Mouse (Mus musculus): ENCODE measurements at regions not wholly inside any gene's neighbourhood (a gene's known extent, or its start where the extent isn't known, plus 50 kb on each side); places are given as distances from the start of the nearest gene placed in this dataset.

DNA sequence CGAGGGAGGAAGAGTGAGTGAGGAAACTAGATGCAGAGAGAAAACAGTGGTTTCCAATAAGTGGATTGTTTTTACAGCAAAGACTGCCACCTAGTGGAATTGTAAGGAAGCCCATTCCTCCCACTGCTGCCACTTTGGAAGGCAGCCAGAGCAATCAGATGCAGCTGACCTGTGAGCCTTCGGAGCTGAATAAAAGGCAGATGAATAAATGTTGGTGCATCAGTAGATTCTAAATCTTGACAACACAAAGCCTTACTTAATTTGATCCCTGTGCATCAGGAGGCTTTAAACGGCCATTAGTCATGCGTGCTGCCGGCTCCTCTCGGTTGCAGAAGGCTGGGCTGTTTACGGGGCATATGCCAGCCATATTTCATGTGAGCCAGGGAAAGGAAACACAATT is 128.2 kb upstream of the Aco1 start:
- H3K9ac ChIP-seq (replicated peaks; ENCODE audit: low read depth, low read length) = no peak overlapping the region; the same call in 1 of the 2 replicates
- H3K9me3 ChIP-seq (ENCODE audit: control insufficient read depth, low read length) = no peaks in the 10 kb centered on the region
- no peaks in the 10 kb centered on the region for H3K36me3 ChIP-seq (ENCODE audit: control insufficient read depth, insufficient read depth, low read length)
- no peaks in the 10 kb centered on the region for H3K27me3 ChIP-seq (ENCODE audit: control insufficient read depth, insufficient read depth, low read length)
- H3K4me2 ChIP-seq (ENCODE audit: low read depth, low read length) = peak overlapping the region; percentile 31
- no peak overlapping the region for H3K27ac ChIP-seq (ENCODE audit: low read depth, low read length)
- H3K4me3 ChIP-seq (ENCODE audit: low read depth, low read length) = no peak overlapping the region
- WGBS = 7% methylated on average over 7 of the region's 7 CpGs
- ATAC-seq (ENCODE audit: low read depth) = peak; percentile 87
- H3K4me1 ChIP-seq (ENCODE audit: control insufficient read depth, insufficient read depth, low read length) = no peaks in the 10 kb centered on the region

DNA sequence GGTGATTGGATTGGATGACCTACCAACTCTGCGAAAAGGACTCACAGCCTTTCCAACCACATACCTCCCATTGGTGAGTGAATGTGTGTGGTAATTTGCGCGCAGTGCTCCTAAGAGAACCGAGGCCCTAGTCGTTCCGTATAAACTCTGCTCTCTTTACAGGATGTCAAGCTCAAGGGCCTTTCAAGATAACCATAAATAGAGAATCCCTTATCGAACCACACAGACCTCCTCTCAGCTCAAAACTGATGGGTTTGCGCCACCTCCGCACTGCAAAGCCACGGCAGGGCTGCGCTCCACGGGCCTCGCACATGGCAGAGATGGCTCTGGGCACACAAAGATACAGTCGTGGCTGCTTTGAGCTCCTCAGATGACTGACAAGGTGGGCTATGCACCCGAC is 126.0 kb upstream of the Aco1 start:
- Histone ChIP-seq H3K4me2 (ENCODE audit: low read depth, low read length) (no peak overlapping the region), H3K27ac (ENCODE audit: low read depth, low read length) (no peak overlapping the region), H3K9me3 (ENCODE audit: control insufficient read depth, low read length) (no peaks in the 10 kb centered on the region), H3K9ac (replicated peaks; ENCODE audit: low read depth, low read length) (no peak overlapping the region), H3K4me3 (ENCODE audit: low read depth, low read length) (no peak overlapping the region), H3K36me3 (ENCODE audit: control insufficient read depth, insufficient read depth, low read length) (no peaks in the 10 kb centered on the region), H3K27me3 (ENCODE audit: control insufficient read depth, insufficient read depth, low read length) (no peaks in the 10 kb centered on the region), H3K4me1 (ENCODE audit: control insufficient read depth, insufficient read depth, low read length) (no peaks in the 10 kb centered on the region)
- WGBS = 77% methylated on average over 15 of the region's 15 CpGs
- no peak for ATAC-seq (ENCODE audit: low read depth)

DNA sequence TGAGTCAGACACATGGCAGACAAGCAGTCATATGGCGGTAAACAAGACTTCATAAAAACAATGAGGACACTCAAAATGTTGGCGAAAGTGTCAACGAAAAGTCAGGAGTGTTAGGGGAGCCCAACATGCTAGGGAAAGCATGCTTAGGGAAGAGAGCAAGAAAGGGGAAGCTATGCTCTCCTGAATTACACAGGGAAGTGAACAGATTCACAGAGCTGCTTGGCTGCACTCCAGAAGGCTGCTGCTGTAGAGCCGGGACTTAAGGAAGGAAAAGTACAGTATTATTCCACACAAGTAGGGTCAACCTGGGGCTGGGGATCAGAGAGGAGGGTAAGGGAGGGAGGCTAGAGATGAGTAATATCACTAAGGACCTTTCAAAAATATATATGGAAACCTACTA is 124.7 kb upstream of the Aco1 start:
- no peaks in the 10 kb centered on the region for H3K9me3 ChIP-seq (ENCODE audit: control insufficient read depth, low read length)
- H3K4me2 ChIP-seq (ENCODE audit: low read depth, low read length) = no peak overlapping the region
- no peaks in the 10 kb centered on the region for H3K4me1 ChIP-seq (ENCODE audit: control insufficient read depth, insufficient read depth, low read length)
- no peak overlapping the region for H3K9ac ChIP-seq (replicated peaks; ENCODE audit: low read depth, low read length)
- no peak overlapping the region for H3K27ac ChIP-seq (ENCODE audit: low read depth, low read length)
- H3K27me3 ChIP-seq (ENCODE audit: control insufficient read depth, insufficient read depth, low read length) = no peaks in the 10 kb centered on the region
- ATAC-seq (ENCODE audit: low read depth) = no peak
- no peak overlapping the region for H3K4me3 ChIP-seq (ENCODE audit: low read depth, low read length)
- 73% methylated on average over 4 of the region's 4 CpGs for whole genome bisulfite sequencing
- no peaks in the 10 kb centered on the region for H3K36me3 ChIP-seq (ENCODE audit: control insufficient read depth, insufficient read depth, low read length)

DNA sequence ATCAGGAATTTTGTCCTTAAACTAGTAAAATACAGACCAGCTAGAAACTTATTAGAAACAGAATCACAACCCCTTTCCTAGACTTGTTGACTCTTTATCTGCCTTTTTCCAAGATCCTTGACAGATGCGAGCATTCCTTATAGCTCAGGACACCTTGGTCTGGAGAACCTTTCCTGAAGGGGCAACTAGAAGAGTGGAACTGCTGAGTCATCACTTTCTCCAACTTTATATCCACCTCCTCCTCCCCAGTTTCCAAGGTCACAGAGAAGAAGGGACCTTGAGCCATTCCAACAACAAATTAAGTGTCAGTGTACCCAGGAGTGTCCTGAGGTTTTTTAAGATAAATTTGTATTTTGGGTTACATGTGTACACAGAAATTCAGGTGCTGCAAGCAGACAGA is 111.5 kb upstream of the Aco1 start:
- Histone ChIP-seq H3K36me3 (ENCODE audit: control insufficient read depth, insufficient read depth, low read length) (no peaks in the 10 kb centered on the region), H3K27ac (ENCODE audit: low read depth, low read length) (no peak overlapping the region), H3K27me3 (ENCODE audit: control insufficient read depth, insufficient read depth, low read length) (no peaks in the 10 kb centered on the region), H3K9ac (replicated peaks; ENCODE audit: low read depth, low read length) (no peak overlapping the region), H3K9me3 (ENCODE audit: control insufficient read depth, low read length) (no peaks in the 10 kb centered on the region), H3K4me1 (ENCODE audit: control insufficient read depth, insufficient read depth, low read length) (no peaks in the 10 kb centered on the region), H3K4me2 (ENCODE audit: low read depth, low read length) (no peak overlapping the region), H3K4me3 (ENCODE audit: low read depth, low read length) (no peak overlapping the region)
- 94% methylated on average over 1 of the region's 1 CpGs for WGBS
- no peak for ATAC-seq (ENCODE audit: low read depth)

DNA sequence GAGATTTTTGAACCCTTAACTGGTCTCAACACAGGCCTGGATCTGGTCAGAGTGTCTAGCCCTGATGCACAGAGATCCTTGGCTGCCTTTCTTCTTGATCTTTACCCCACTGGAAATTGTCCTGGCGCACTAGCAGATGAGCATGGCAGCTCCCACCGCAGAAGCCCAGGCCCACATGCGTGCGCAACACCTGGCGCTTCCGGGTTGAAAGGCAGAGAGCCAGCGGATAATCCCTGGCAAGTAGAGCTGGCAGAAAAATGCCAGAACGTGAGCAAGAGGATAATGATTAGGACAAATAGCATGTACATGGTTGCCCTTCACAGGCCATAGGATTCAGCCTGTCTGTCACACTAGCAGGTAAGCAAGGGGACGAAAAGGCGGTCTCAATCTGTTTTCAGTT is 95.0 kb upstream of the Aco1 start:
- Histone ChIP-seq H3K36me3 (ENCODE audit: control insufficient read depth, insufficient read depth, low read length) (no peaks in the 10 kb centered on the region), H3K9ac (replicated peaks; ENCODE audit: low read depth, low read length) (no peak overlapping the region), H3K4me2 (ENCODE audit: low read depth, low read length) (no peak overlapping the region), H3K9me3 (ENCODE audit: control insufficient read depth, low read length) (no peaks in the 10 kb centered on the region), H3K4me1 (ENCODE audit: control insufficient read depth, insufficient read depth, low read length) (no peaks in the 10 kb centered on the region), H3K27me3 (ENCODE audit: control insufficient read depth, insufficient read depth, low read length) (no peaks in the 10 kb centered on the region), H3K4me3 (ENCODE audit: low read depth, low read length) (no peak overlapping the region), H3K27ac (ENCODE audit: low read depth, low read length) (no peak overlapping the region)
- no peak for ATAC-seq (ENCODE audit: low read depth)
- WGBS = 90% methylated on average over 10 of the region's 10 CpGs

DNA sequence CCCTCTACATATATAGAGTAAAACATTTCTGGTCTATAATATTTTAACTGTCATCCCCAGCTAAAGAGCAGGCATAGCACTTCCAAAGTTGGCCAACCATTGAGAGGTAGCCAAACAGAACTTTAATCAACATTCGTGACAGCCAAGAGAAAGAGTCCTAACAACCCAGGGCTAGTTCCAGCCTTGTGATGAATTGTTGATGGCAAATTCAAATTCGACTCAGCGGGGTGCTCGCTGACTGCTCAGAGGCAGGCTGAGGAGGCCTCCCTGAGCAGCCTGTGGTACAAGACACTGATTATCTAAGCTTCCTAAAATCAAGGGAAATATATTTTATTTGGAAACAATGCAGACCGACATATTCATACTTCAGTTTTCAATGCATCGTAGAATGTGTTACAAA is 93.8 kb upstream of the Aco1 start:
- Histone ChIP-seq H3K9ac (replicated peaks; ENCODE audit: low read depth, low read length) (no peak overlapping the region), H3K9me3 (ENCODE audit: control insufficient read depth, low read length) (no peaks in the 10 kb centered on the region), H3K27me3 (ENCODE audit: control insufficient read depth, insufficient read depth, low read length) (no peaks in the 10 kb centered on the region), H3K4me1 (ENCODE audit: control insufficient read depth, insufficient read depth, low read length) (no peaks in the 10 kb centered on the region), H3K4me3 (ENCODE audit: low read depth, low read length) (no peak overlapping the region), H3K36me3 (ENCODE audit: control insufficient read depth, insufficient read depth, low read length) (no peaks in the 10 kb centered on the region), H3K27ac (ENCODE audit: low read depth, low read length) (no peak overlapping the region), H3K4me2 (ENCODE audit: low read depth, low read length) (no peak overlapping the region)
- no peak for ATAC-seq (ENCODE audit: low read depth)
- 54% methylated on average over 6 of the region's 6 CpGs for WGBS

DNA sequence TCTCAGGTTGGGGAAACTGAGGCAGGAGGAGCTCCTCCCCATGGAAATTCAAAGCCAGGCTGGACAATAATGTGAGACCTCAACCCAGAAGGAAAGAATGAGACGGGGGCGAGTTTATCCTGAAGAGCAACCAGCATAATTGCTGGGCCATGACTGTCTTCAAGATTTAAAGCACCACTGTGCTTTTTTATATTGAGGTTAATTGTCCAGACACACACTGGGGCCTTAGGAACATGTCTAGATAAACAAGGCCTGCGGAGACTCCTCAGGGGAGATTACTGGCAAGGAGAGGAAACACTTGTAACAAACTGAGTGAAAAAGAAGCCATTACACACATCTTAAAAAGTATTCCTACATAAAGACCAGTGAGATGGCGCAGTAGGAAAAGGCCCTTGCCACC is 91.0 kb upstream of the Aco1 start:
- Histone ChIP-seq H3K36me3 (ENCODE audit: control insufficient read depth, insufficient read depth, low read length) (no peaks in the 10 kb centered on the region), H3K27me3 (ENCODE audit: control insufficient read depth, insufficient read depth, low read length) (no peaks in the 10 kb centered on the region), H3K9me3 (ENCODE audit: control insufficient read depth, low read length) (no peaks in the 10 kb centered on the region), H3K4me1 (ENCODE audit: control insufficient read depth, insufficient read depth, low read length) (no peaks in the 10 kb centered on the region), H3K4me2 (ENCODE audit: low read depth, low read length) (no peak overlapping the region), H3K9ac (replicated peaks; ENCODE audit: low read depth, low read length) (no peak overlapping the region), H3K4me3 (ENCODE audit: low read depth, low read length) (no peak overlapping the region), H3K27ac (ENCODE audit: low read depth, low read length) (no peak overlapping the region)
- WGBS = 46% methylated on average over 4 of the region's 4 CpGs
- ATAC-seq (ENCODE audit: low read depth) = no peak

DNA sequence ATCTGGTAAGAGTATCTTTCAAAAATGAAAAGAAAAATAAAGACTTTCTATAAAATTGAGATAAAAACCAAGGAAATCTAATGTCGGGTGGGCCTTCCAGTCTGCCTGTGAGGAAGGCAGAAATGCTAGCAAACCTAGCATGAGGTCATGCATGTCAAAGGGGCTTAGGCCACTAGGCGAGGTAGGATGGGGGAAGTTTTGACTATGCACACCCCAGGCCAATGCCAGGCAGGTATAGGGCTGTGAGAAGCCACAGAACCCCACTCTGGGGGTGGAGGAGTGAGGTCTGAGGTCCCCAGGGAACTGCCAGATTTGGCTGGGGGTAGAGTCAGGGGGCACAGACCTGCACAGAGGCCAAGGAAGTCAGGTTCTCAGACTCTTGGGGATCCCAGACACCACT is 89.5 kb upstream of the Aco1 start:
- no peaks in the 10 kb centered on the region for H3K4me1 ChIP-seq (ENCODE audit: control insufficient read depth, insufficient read depth, low read length)
- H3K36me3 ChIP-seq (ENCODE audit: control insufficient read depth, insufficient read depth, low read length) = no peaks in the 10 kb centered on the region
- no peak for ATAC-seq (ENCODE audit: low read depth)
- no peak overlapping the region for H3K27ac ChIP-seq (ENCODE audit: low read depth, low read length)
- no peaks in the 10 kb centered on the region for H3K27me3 ChIP-seq (ENCODE audit: control insufficient read depth, insufficient read depth, low read length)
- H3K4me2 ChIP-seq (ENCODE audit: low read depth, low read length) = no peak overlapping the region
- no peaks in the 10 kb centered on the region for H3K9me3 ChIP-seq (ENCODE audit: control insufficient read depth, low read length)
- H3K9ac ChIP-seq (replicated peaks; ENCODE audit: low read depth, low read length) = no peak overlapping the region
- no peak overlapping the region for H3K4me3 ChIP-seq (ENCODE audit: low read depth, low read length)
- 83% methylated on average over 2 of the region's 2 CpGs for WGBS

DNA sequence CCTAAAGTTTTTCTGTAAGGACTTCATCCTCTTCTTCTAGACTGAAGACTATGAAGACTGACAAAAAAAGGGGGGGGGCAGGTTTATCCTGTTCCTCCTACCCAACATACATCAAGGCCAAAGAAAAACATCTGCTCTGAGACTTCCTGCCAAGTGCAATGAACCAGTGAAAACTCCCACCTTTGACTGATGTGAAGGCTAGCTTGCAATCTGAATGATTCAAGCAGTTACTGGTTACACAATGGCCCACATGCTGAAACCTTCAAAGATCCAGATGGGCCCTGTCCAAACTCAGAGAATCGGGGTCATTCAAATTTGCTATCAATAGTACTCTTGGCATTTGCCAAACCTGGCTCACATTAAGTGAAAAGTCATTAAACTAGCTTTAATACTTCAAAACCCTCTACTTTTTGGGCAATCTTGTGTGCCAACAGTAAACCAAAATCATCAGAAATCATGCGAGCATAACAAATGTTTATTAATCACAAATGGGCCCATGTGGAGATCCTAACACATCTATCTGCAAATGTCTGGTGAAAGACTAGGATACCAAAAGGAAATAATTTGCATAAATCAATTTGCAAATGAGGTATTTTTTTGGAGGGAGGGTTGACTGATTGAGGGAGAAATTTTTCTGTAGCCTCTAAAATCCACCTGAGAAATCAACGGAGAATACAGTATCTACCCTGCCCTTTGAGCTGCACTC is 79.0 kb upstream of the Aco1 start:
- Histone ChIP-seq H3K4me3 (ENCODE audit: low read depth, low read length) (no peak overlapping the region), H3K36me3 (ENCODE audit: control insufficient read depth, insufficient read depth, low read length) (no peaks in the 10 kb centered on the region), H3K27ac (ENCODE audit: low read depth, low read length) (no peak overlapping the region), H3K4me2 (ENCODE audit: low read depth, low read length) (no peak overlapping the region), H3K9ac (replicated peaks; ENCODE audit: low read depth, low read length) (no peak overlapping the region), H3K4me1 (ENCODE audit: control insufficient read depth, insufficient read depth, low read length) (no peaks in the 10 kb centered on the region), H3K9me3 (ENCODE audit: control insufficient read depth, low read length) (no peaks in the 10 kb centered on the region), H3K27me3 (ENCODE audit: control insufficient read depth, insufficient read depth, low read length) (no peaks in the 10 kb centered on the region)
- ATAC-seq (ENCODE audit: low read depth) = no peak
- 81% methylated on average over 3 of the region's 3 CpGs for WGBS
